Mouse (Mus musculus) heart, postnatal 36 days (tissue): Measurements from ENCODE around the gene Btbd1. TPM values are rescaled to one million over a fixed set of nuclear protein-coding genes. Genes with fewer than 3 reads are reported as not detected.
"Not testable (repeated sequence)": the region's sequence is repeated elsewhere in the genome, so short reads cannot be mapped to it uniquely, and the experiment has no call there.

Experiments
- DNase-seq, 2 experiments: peaks; one replicate each; pipeline ENCODE4 v3.0.0; 2021 to 2022
- intact Hi-C: fragments of 180-260 bp; cut with DNase I; formaldehyde crosslinking; loops from one replicate; pipeline ENCODE4 v1.15.1; 2025
- total RNA-seq, 2 experiments: library from RNA; stranded (reverse); gene quantifications; 2 replicates each; pipeline ENCODE4 v1.2.3; 2021

The Btbd1 gene
- total RNA-seq, 2 experiments from 2014 or later: 135 to 137 TPM

DNA sequence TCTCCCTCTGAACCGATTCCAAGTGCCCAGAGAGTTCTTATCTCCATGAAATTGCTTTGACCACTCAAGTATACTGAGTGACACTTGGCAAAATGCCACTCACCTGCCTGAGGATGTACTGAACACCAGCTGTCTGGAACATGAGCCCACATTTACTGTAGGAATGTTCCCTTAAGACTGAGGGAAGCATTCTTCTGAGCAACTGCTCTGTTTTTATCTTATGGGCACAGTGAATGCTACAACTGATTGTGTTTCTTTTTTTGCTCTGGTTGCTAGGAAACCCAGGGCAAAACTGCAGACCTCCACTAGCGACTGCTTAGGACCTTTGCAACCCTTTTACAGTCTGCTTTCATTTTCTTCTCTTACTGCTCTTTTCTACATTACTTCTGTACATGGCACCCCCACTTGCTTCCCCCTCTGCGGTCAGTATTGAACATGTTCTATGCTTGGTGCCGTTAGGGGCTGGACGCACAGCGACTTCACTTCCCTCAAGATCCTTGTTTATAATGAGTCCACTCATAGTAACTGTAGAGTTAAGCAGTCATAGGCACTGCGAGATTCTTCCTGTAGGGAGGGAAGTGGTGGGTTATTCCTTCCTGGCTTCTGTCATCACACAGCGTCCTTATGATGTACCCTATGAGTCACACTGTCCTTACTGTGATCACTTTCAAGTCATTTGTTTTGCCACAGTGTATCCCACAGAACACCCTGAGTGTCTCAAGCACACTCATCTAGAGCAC is 25.5 kb upstream of the Btbd1 start:
- intact Hi-C loops: no loop called here
- DNase-seq: no peak

DNA sequence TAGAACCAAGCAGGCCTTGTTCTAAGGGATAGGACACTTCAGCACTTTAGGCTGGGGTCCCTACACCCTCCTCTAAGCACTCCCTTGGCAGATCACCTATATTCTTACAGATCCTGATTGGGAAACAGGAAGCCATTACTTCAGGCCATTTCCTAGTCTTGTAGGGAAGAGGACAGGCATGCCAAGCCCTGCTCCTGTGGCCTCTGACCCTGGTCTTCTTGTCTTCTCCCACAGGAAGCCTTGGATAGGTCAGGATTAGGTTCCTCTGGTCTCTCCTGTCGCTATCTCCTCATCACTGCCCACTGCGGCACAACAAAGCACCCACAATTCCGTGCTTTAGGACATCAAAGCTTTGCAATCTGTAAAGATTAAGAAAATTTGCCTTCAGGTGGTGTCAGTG is 22.5 kb upstream of the Btbd1 start:
- DNase-seq: no peak
- intact Hi-C loops: no loop called here

DNA sequence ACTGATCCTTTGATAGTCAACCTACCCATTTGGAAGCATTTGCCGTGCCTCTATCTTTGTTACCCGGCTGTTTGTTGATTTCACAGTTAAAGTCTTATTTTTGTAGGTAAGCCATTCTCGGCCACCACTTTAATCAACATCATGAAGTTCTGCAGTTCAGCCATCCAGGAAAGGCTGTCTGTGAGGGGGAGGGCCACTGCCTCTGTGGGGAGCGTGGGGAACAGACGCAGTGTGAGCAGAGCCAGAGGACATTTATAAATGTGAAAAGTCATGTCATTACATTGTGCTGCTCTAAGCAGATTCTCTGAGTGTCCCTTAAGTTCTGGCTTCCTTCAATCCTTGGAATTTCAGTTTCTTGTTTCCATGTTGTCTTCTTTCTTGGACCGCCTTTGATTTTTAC is 20.9 kb upstream of the Btbd1 start:
- no peak for DNase-seq
- intact Hi-C loops: no loop called here

DNA sequence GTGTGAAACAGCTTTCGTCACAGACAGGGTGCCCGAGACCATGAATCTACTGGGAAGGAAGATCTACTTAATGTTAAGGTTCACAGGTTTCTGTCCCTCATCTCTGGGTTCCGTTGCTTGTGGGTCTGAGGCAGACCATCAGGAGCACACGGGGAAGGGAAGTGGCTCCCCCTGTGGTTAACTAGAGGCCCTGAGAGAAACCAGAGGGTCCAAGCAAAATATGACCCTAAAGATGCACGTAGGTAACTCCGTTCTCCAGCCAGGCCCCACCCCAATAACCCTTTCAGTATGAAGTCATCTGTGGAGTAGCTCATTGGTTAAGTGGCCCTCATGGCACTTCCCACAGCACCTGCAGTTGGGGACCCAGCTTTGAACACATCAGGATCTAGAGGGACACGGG is 20.4 kb upstream of the Btbd1 start:
- intact Hi-C loops: no loop called here
- DNase-seq: no peak

DNA sequence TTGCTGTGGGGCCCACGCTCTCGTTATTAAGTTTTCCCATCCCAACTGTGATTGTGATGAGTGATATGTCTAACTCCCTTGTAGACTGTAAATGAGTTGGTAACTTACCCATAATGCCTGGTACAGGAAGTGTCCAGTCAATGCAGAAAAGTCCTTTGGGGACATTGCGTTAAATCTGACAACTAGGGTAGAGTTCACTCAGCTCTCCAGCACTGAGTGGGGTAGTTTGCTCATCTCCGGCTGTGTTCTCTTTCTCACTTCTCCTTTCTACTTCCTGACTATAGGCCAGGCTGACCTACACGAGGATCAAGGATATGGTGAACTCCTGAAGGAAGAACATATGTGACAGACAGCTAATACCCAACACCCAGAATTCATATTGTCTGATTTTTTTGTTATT is 20.0 kb upstream of the Btbd1 start:
- intact Hi-C loops: no loop called here
- DNase-seq: no peak

DNA sequence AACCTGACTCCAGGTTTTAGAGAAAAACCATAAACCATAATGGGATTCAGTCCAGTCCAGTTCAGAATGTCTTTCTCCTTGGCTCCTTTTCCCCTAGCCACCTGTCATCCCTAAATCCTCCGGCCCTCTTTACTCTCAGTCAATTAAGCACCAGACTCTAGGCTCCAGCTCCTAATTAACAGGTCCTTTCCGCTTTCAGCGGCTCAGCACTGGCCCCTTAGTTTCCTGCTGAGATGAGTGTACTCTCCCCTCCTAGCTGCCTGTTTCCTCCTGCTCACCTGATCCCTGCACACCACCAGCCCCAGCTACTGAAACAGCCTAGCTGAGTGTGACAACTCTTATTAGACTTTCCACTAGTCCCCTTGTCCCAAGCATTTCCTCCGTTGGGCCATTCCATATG is 18.5 kb upstream of the Btbd1 start:
- intact Hi-C loops: no loop called here
- DNase-seq: no peak

DNA sequence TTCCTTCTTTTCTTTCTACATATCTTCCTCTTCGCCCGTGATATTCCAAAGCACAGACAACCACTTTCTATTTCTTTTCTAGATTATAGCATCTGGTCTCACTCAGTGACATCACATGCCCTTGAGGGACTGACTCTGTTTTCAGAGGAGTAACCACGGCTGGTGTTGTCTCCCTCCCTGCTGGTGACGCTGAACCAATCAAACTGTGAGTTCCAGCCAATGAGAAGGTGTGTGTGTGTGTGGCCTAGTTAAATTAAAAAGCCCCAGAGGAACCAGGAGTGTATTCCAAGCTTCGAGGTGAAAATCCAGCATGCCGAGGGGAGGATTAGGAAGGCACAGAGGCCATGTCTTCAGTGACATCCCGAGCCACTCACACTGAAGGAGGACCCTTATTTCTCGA is 17.8 kb upstream of the Btbd1 start:
- DNase-seq: no peak
- intact Hi-C loops: no loop called here

DNA sequence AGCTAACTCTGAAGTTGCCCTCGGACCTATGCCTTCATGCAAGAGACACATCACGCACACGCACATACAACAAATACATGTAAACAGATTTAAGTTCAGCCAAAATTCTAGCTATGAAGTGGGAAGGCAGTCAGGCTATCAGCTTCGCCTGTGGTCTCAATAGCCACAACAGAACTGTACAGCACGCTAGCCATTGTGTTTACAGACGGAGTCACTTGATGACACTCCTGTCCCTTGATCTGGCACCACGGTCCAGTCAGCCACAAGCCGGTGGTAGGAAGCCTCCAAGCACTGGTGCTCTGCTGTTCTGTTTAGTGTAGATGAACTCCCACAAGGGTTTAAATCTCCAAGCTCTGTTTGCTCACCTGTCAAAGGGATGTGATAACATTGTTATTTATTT is 16.8 kb upstream of the Btbd1 start:
- intact Hi-C loops: no loop called here
- no peak for DNase-seq

DNA sequence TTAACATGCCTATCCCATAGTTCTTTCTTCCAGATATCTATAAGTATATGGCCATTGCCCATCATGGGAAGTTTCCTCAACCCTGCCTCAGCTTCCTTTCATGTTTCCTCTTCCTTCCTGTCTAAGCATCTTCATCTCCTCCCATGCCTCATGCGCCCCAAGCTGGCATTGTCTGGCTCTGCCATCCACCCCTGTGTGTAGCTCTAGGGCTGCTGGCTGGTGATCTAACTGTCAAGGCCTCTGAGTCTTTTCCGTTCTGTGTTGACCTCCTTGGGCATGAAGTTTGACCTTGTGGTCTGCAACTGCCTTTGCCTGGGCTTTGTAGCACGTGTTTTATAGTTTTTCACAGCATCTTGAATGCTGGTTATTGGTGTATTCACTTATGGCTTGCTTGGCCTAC is 16.1 kb upstream of the Btbd1 start:
- DNase-seq: no peak
- intact Hi-C loops: no loop called here

DNA sequence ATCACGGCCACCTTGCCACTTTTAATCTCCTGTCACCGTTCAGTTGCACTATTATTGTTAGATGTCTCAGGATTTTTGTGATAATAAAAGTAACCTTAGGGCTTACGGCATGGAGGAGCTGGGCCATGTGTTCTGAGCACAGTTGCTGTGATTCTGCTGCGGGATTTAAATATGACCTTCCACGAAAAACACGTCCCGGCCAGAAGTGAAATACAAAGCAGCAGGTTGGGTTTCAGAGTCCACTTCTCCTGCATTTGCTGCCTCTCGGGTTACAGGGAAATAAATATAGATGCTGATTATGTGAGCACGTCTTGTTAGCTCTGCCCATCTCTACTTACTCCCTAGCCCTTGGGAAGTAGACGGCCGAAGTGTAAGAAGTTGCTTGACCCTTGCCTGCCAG is 15.6 kb upstream of the Btbd1 start:
- intact Hi-C loops: no loop called here
- DNase-seq: no peak

DNA sequence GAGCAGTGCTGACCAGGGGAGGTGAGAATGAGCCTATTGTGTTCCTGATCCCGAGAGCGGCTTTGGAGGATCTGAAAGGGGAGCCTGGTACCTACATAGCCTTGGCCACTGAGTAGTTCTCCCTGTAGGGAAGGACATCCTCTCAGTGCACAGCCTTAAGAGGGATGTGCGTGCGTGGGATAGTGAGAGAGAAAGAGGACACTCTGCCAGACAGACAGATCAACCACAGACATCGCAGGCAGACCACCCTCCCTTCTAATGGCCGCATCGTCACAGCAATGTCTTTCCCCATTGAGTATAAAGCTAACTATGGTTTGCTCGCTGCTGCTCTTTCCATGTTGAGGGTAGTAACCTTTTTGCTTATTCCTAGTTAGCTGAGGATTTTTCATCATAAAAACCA is 14.7 kb upstream of the Btbd1 start:
- DNase-seq: no peak
- intact Hi-C loops: no loop called here

DNA sequence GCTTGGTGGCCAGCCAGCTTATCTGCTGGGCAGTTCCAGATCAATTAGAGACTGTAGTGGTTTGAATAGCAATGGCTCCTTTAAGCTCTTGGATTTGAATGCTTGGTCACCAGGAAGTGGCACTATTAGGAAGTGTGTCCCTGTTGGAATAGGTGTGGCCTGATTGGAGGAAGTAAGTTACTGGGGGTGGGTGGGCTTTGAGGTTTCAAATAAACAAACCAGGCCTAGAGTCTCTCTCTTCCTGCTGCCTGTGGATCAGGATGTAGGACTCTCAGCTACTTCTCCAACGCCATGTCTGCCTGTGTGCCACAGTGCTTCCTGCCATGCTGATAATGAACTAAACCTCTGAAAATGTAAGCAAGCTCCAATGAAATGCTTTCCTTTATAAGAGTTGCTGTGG is 13.8 kb upstream of the Btbd1 start:
- DNase-seq: no peak
- intact Hi-C loops: no loop called here

DNA sequence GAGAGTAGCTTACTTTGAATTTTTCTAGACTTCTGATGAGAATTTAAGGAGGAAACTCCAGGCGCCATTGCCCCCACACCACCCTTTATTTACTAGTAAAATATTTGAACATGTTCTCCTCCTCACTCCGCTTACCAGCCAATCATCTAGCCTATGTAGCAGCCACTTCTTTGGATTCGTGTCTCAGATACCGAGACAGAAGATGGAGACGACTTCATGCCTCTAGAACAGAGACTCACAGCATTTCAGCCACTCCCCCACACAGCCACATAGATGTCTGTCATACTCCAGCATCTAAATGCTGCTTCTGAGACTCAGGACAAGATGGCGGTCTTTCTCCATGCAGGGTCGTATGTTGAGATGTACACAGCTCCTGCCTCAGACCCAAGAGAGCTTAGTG is 12.9 kb upstream of the Btbd1 start:
- DNase-seq: no peak
- intact Hi-C loops: no loop called here

DNA sequence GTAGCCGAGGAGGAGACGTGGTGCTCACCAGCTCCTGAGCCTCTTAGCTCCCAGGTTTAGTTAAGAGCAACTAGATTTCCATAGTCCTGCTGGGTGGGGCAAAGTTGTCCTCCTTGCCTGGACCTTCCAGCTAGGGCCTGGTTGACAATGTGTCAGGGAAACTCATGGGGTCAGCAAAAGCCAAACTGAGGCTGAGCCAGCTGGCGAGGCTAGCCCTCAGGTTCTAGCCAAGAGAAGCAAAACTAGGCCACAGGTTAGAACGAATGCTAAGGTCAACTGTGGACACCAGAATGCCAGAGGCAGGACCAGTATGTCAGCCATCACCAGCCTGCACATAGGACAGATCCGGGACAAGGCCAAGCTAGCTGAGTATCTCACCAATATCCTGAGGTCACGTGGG is 12.2 kb upstream of the Btbd1 start:
- peak; percentile 40 to 44 for DNase-seq
- intact Hi-C loops: no loop called here

DNA sequence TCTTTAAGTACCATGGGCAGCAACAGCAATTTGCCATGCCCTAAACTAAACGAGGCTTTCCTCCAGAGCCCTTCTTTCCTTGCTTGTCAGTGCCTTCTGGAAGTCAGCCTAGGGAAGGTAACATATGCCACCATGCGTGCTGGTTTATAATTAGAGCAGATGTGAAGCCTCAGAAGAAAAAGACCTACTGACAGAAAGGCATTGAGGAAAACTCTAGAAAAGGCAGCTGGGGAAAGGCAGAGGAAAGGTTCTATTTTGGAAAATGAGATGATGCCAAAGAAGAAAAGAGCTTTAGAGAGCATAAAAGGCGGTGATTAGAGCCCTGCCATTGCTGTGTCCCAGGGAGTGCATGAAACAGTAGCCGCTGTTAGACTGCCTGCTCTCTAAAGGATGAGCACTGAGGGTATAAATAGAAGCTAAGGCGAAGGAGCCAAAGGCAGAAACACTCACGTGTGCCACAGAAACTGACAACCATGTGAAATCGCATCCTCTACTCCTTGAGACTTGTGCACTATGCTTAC is 11.5 kb upstream of the Btbd1 start:
- DNase-seq: no peak
- intact Hi-C loops: no loop called here

DNA sequence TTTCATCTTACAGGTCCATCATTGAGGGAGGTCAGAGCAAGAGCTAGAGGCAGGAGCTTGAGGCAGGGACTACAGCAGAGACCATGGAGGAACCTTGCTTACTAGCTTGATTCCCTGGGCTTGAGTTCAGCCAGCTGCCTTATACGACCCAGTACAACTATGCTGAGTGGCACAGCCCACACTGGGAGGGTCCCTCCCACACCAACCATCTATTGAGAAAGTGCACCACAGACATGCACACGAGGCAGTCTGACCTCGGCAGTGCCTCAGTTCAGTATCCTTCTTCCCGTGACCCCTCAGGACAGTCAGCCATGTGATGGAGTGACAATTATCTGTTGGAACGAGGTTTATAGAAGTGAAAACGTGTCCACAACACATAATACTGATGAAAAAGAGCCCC is 10.5 kb upstream of the Btbd1 start:
- intact Hi-C loops: no loop called here
- no peak for DNase-seq

DNA sequence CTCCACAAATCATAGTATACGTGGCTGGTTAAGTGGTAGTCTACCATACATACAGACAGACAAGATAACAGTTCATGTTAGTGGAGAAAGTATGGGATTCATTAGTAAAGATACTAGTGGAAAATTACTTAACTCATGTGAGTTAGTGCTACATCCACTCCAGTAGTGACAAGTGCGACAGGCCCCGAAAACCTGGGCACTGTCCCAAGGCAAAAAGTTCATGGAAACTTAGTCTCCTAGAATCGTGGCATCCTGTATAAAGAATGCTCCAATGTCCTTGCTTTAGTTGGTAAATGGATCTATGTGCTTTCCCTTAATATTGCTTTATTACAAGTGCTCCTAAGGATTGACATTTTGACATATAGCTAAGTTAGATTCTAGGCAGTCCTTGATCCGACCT is 8.5 kb upstream of the Btbd1 start:
- intact Hi-C loops, DNase-seq: not testable (repeated sequence)

DNA sequence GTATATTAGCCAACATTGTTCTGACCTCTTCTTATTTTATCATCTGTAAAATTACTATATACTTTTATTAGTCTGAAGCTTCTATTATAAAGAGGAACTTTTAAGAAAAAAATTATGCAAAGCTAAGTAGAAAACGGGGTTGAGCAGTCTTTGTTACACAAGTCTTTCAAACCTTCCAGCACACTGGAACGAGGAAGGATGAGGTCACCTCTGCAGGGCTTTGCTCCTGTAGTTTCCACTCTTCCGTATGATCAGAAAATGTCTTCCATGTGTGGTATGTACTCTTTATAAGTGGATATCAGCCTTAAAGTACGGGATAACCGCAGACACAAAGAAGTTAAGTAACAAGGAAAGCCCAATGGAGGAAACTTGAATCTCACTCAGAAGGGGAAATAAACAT is 6.2 kb upstream of the Btbd1 start:
- no peak for DNase-seq
- intact Hi-C loops: no loop called here

DNA sequence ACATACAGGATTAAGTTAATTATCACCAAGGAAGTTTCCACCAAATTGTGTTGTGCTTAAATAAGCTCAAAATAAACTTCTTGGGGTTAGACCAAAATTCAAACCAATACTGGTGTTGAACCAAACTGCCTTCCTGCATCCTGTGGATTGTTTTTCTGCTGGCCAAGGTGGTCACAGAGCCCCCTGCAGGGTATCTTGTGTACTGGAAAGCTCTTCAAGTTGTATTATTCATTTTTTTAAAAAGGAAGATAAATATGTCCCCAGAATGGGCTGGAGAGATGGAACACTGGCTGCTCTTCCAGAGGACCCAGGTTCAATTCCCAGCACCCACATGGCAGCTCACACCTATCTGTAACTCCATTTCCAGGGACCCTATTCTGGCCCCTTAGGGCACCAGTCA is 5.6 kb upstream of the Btbd1 start:
- DNase-seq: no peak
- intact Hi-C loops: no loop called here

DNA sequence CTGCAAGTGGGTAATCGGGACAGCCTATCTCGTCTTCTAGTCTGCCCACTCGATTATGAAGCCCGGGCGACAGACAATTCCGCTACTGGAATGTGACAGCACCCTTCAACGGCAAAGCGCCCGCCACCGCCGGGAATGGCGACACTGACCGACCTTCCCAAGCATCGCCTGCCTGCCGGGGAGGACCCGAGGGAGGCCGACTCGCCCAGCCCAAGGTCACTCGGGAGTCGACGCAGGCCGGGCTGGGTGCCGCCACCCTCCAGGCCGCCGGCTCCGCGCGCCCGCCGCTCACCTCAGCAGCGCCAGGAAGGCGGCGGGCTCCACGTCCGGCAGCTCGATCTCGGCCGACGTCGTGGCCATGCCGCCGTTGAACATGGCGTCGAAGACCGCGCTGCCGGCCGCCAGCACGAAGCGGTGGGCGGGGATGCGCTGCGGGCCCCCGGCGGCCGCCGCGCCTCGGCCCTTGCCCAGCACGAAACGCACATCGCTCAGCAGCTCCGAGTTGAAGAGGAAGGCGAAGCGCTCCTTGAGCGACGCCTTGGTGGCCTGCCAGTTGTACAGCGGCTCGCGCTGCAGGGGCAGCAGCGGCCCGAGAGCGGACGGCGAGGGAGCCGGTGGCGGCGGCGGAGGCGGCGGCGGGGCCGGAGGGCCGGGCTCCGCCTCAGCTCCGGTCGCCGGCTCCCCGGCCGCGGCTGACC is 401 bp downstream of the Btbd1 start:
- intact Hi-C loops: loop anchor here (1.0 to 2.0 kb wide), 3 partner anchors 32 to 104 kb away; partner anchors contain the start of gene 3110040N11Rik
- peak; percentile 61 to 82 for DNase-seq

DNA sequence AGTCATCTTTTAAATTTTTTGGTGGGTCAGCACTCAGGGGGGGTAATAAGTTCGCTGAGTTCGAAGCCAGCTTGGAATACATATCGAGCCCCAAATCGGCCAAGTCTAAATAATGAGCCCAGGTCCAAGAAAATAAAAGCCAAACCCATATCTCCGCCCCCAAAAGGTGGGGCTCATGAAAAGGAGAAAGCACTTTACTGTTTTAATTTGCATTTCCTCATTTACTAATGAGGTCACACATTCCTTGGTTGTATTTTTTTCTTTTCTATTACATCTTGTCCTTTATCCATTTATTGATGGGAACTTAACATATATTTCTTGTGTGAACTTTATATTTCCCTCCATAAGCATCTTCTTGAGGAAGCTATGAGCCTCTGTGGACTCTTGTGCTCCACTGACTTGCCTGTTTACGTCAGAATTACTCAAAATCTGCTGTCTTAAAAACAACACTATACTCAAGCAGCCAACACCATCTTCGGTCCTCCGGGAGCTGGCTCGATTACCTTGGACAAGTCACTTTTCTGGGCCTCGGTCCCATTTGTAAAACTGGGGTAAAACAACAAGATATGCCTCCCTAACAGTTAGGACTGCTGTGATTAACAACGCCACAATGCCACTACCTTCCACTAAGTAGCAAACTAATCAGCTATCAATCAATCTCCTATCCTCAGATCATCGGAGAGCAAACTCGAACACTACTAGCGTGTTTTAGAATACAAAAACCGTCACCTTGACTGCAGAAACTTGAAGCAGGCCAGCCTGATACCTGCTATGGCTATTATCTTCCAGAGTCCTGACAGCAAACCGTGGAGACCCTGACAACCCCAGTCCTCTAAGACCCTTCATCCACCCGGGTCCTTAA is 1.2 kb downstream of the Btbd1 start:
- DNase-seq: peak; percentile 13 to 14

More for the DNA sequence above, 1.2 kb downstream of the Btbd1 start:
- intact Hi-C loops: loop anchor here (2.0 kb wide), 2 partner anchors 33 to 39 kb away; partner anchors contain the start of gene 3110040N11Rik
